Mouse (Mus musculus) neural tube, embryonic 14.5 days (tissue): Measurements from ENCODE around the gene Pgs1. TPM values are rescaled to one million over a fixed set of nuclear protein-coding genes. Genes with fewer than 3 reads are reported as not detected.
A peak's percentile ranks its signal among the peaks of the same experiment; 100 is the strongest.

Experiments used
- ATAC-seq: fragments of 200-750 bp; cut with Nextera tagmentation; 2 replicates; pipeline ENCODE4 v1.8.0; 2017; ENCODE audit warnings: low read depth, mild to moderate bottlenecking, moderate TSS enrichment, moderate library complexity
- H3K27ac ChIP-seq: fragments of 300-500 bp; sonication (generic); 2 replicates; pipeline ENCODE4 v1.5.1; 2014; ENCODE audit warnings: low read depth, mild to moderate bottlenecking, control low read depth, low read length, moderate library complexity, mixed read lengths
- H3K27me3 ChIP-seq: fragments of 300-500 bp; sonication (generic); 2 replicates; pipeline ENCODE4 v1.6.1; 2014; ENCODE audit warnings: low read length; ENCODE audit not compliant: control insufficient read depth, insufficient read depth
- H3K36me3 ChIP-seq: fragments of 300-500 bp; sonication (generic); 2 replicates; pipeline ENCODE4 v1.6.1; 2014; ENCODE audit warnings: low read length, mixed read lengths; ENCODE audit not compliant: control insufficient read depth, insufficient read depth
- H3K4me1 ChIP-seq: fragments of 300-500 bp; sonication (generic); 2 replicates; pipeline ENCODE4 v1.6.1; 2014; ENCODE audit warnings: low read length; ENCODE audit not compliant: control insufficient read depth, insufficient read depth
- H3K4me2 ChIP-seq: fragments of 300-500 bp; sonication (generic); 2 replicates; pipeline ENCODE4 v1.6.1; 2014; ENCODE audit warnings: mild to moderate bottlenecking, low read depth, low read length, control low read depth
- H3K4me3 ChIP-seq: fragments of 300-500 bp; sonication (generic); 2 replicates; pipeline ENCODE4 v1.5.1; 2014; ENCODE audit warnings: low read depth, low read length, control low read depth, mixed read lengths
- H3K9ac ChIP-seq: fragments of 300-500 bp; sonication (generic); replicated peaks from 2 replicates; pipeline ENCODE4 v1.6.1; 2014; ENCODE audit warnings: low read depth, mild to moderate bottlenecking, control low read depth, low read length, mixed read lengths
- H3K9me3 ChIP-seq: fragments of 300-500 bp; sonication (generic); 2 replicates; pipeline ENCODE4 v1.6.1; 2016; ENCODE audit warnings: low read length; ENCODE audit not compliant: control insufficient read depth
- WGBS: fragments of 180-500 bp; shearing (Covaris S2); extraction: QIAGEN DNeasy Blood & Tissue Kit; methylation state at CpG from one replicate; pipeline ENCODE4 v1.1.7; 2014; 5-methylcytosine and 5-hydroxymethylcytosine counted together
- polyA plus RNA-seq: library from polyadenylated mRNA; unstranded; fragments of >200 nt; fragmentation: Nextera tagmentation; extraction: Ambion mirVana; gene quantifications from 2 replicates; pipeline ENCODE4 v1.2.1, GENCODE M21; 2014

Gene Pgs1
- polyA plus RNA-seq, 1 experiment from 2014 or later, result 49.9 TPM

GRCm38 (mm10) chr11:117982426-117982825 lies 3.7 kb upstream of the Pgs1 start:
- Histone ChIP-seq H3K4me3 (no peak overlapping the region), H3K36me3 (no peaks in the 10 kb centered on the region), H3K27ac (no peak overlapping the region), H3K27me3 (no peaks in the 10 kb centered on the region; the same call in 1 of the 2 replicates), H3K9me3 (no peaks in the 10 kb centered on the region), H3K4me1 (peaks cover 7% of the 10 kb centered on the region), H3K4me2 (no peak overlapping the region), H3K9ac (no peak overlapping the region)
- 83% methylated on average over 5 of the region's 5 CpGs for WGBS
- ATAC-seq, result no peak

GRCm38 (mm10) chr11:117983770-117984169 lies 2.3 kb upstream of the Pgs1 start:
- no peak overlapping the region for H3K4me3 ChIP-seq
- no peaks in the 10 kb centered on the region for H3K9me3 ChIP-seq
- no peaks in the 10 kb centered on the region for H3K36me3 ChIP-seq
- no peak overlapping the region for H3K9ac ChIP-seq
- H3K4me2 ChIP-seq, result no peak overlapping the region
- H3K4me1 ChIP-seq, result peaks cover 18% of the 10 kb centered on the region
- 72% methylated on average over 7 of the region's 7 CpGs for WGBS
- H3K27ac ChIP-seq, result no peak overlapping the region
- no peak for ATAC-seq
- H3K27me3 ChIP-seq, result no peaks in the 10 kb centered on the region; the same call in 1 of the 2 replicates

- peak; percentile 73; the same call in 1 of the 2 replicates for ATAC-seq
- Histone ChIP-seq H3K4me2 (peak overlapping the region; percentile 86), H3K4me1 (peaks cover 20% of the 10 kb centered on the region), H3K36me3 (no peaks in the 10 kb centered on the region), H3K9me3 (no peaks in the 10 kb centered on the region), H3K4me3 (peak overlapping the region; percentile 87), H3K27me3 (no peaks in the 10 kb centered on the region; the same call in 1 of the 2 replicates), H3K27ac (peak overlapping the region; percentile 86; the same call in 1 of the 2 replicates), H3K9ac (peak overlapping the region; percentile 92)
- under 1% methylated on average over 31 of the region's 32 CpGs for WGBS
Measured at GRCm38 (mm10) chr11:117987032-117987451, 950 bp downstream of the Pgs1 start.

GRCm38 (mm10) chr11:117987968-117988367 lies 1.9 kb downstream of the Pgs1 start:
- no peak for ATAC-seq

GRCm38 (mm10) chr11:117989241-117989640 lies 3.1 kb downstream of the Pgs1 start:
- Histone ChIP-seq H3K9me3 (no peaks in the 10 kb centered on the region), H3K4me2 (no peak overlapping the region), H3K4me1 (peaks cover 20% of the 10 kb centered on the region), H3K4me3 (no peak overlapping the region), H3K36me3 (no peaks in the 10 kb centered on the region), H3K9ac (no peak overlapping the region), H3K27ac (no peak overlapping the region), H3K27me3 (no peaks in the 10 kb centered on the region; the same call in 1 of the 2 replicates)
- no peak for ATAC-seq
- 95% methylated on average over 4 of the region's 4 CpGs for WGBS

More at GRCm38 (mm10) chr11:117987968-117988367, 1.9 kb downstream of the Pgs1 start:
- H3K4me1 ChIP-seq, result peaks cover 20% of the 10 kb centered on the region
- H3K27ac ChIP-seq, result no peak overlapping the region
- peak overlapping the region; percentile 92; the same call in 1 of the 2 replicates for H3K9ac ChIP-seq
- peak overlapping the region; percentile 86 for H3K4me2 ChIP-seq
- no peaks in the 10 kb centered on the region for H3K36me3 ChIP-seq
- H3K4me3 ChIP-seq, result peak overlapping the region; percentile 87; the same call in 1 of the 2 replicates
- 75% methylated on average over 4 of the region's 4 CpGs for WGBS
- no peaks in the 10 kb centered on the region; the same call in 1 of the 2 replicates for H3K27me3 ChIP-seq
- H3K9me3 ChIP-seq, result no peaks in the 10 kb centered on the region

- Histone ChIP-seq H3K4me1 (peaks cover 20% of the 10 kb centered on the region), H3K27me3 (no peaks in the 10 kb centered on the region; the same call in 1 of the 2 replicates), H3K4me2 (no peak overlapping the region), H3K9ac (no peak overlapping the region), H3K4me3 (no peak overlapping the region), H3K27ac (0 out of 2 replicates have a peak overlapping the region, but pooled peaks have one; percentile 22), H3K9me3 (no peaks in the 10 kb centered on the region), H3K36me3 (no peaks in the 10 kb centered on the region)
- 44% methylated on average over 10 of the region's 10 CpGs for whole genome bisulfite sequencing
- ATAC-seq, result no peak
Measured at GRCm38 (mm10) chr11:117989926-117990325, 3.8 kb downstream of the Pgs1 start.

- H3K36me3 ChIP-seq, result no peaks in the 10 kb centered on the region
- no peak for ATAC-seq
- 77% methylated on average over 9 of the region's 9 CpGs for WGBS
- H3K27me3 ChIP-seq, result no peaks in the 10 kb centered on the region; the same call in 1 of the 2 replicates
- no peak overlapping the region for H3K4me2 ChIP-seq
- H3K4me3 ChIP-seq, result no peak overlapping the region
- H3K27ac ChIP-seq, result no peak overlapping the region
- no peaks in the 10 kb centered on the region for H3K9me3 ChIP-seq
- peaks cover 20% of the 10 kb centered on the region for H3K4me1 ChIP-seq
- H3K9ac ChIP-seq, result no peak overlapping the region
Measured at GRCm38 (mm10) chr11:117991502-117992470, 5.7 kb downstream of the Pgs1 start.

GRCm38 (mm10) chr11:117993190-117994175 lies 7.4 kb downstream of the Pgs1 start:
- no peaks in the 10 kb centered on the region for H3K27me3 ChIP-seq
- peak overlapping the region; percentile 16; the same call in 1 of the 2 replicates for H3K27ac ChIP-seq
- no peaks in the 10 kb centered on the region for H3K9me3 ChIP-seq
- H3K9ac ChIP-seq, result no peak overlapping the region
- no peak overlapping the region for H3K4me2 ChIP-seq
- no peak overlapping the region for H3K4me3 ChIP-seq
- H3K4me1 ChIP-seq, result peaks cover 8% of the 10 kb centered on the region
- 85% methylated on average over 14 of the region's 14 CpGs for WGBS
- ATAC-seq, result no peak
- H3K36me3 ChIP-seq, result no peaks in the 10 kb centered on the region
